Mouse (Mus musculus) megakaryocyte-erythroid progenitor cell, adult 5-6 weeks (primary cell): ENCODE data around the gene Zfp799. TPM values are rescaled to one million over a fixed set of nuclear protein-coding genes. Genes with fewer than 3 reads are reported as not detected.

Experiments
- ATAC-seq: replicated peaks from 2 replicates; pipeline ENCODE4 v1.8.0; 2016; ENCODE audit warnings: mild to moderate bottlenecking, inconsistent platforms; ENCODE audit not compliant: severe bottlenecking, poor library complexity, low FRiP score, low TSS enrichment
- total RNA-seq, 2 experiments: library from RNA; stranded (forward) in 1 of 2; stranded (reverse) in 1 of 2; fragments of 200-1000, 215-1000 nt in 1 of 2; fragments of >200 nt in 1 of 2; fragmentation: Nextera tagmentation in 1 of 2; gene quantifications; 2 replicates each; pipeline ENCODE4 v1.2.3; 2014 to 2017

Zfp799 gene
- 3.6 and 4.4 TPM in 2 replicates for total RNA-seq (2014; fragmentation: Nextera tagmentation)
- 1.5 and 6.1 TPM in 2 replicates for total RNA-seq (2017)

GRCm38 (mm10) chr17:32829540-32830417, at the start of gene Zfp799:
TSS of gene Zfp799 (minus strand) at chr17:32830261.
- ATAC-seq: peak; percentile 100

GRCm38 (mm10) chr17:32878773-32879172, 48.7 kb upstream of the Zfp799 start:
- ATAC-seq: no peak

GRCm38 (mm10) chr17:32877471-32878171, 47.6 kb upstream of the Zfp799 start:
- ATAC-seq: no peak

GRCm38 (mm10) chr17:32872696-32873095, 42.6 kb upstream of the Zfp799 start:
- no peak for ATAC-seq

GRCm38 (mm10) chr17:32872091-32872490, 42.0 kb upstream of the Zfp799 start:
- no peak for ATAC-seq

GRCm38 (mm10) chr17:32871483-32871882, 41.4 kb upstream of the Zfp799 start:
- no peak for ATAC-seq

GRCm38 (mm10) chr17:32867266-32867665, 37.2 kb upstream of the Zfp799 start:
- peak; percentile 70 for ATAC-seq

GRCm38 (mm10) chr17:32856713-32857112, 26.7 kb upstream of the Zfp799 start:
- 0 out of 2 replicates have a peak, but pooled peaks have one; percentile 70 for ATAC-seq

GRCm38 (mm10) chr17:32851581-32851980, 21.5 kb upstream of the Zfp799 start:
- ATAC-seq: no peak

- ATAC-seq: no peak
These were observed 11.3 kb upstream of the Zfp799 start for GRCm38 (mm10) chr17:32841388-32841787.

GRCm38 (mm10) chr17:32839083-32839802, 9.2 kb upstream of the Zfp799 start:
- no peak for ATAC-seq

GRCm38 (mm10) chr17:32830418-32830782, 339 bp upstream of the Zfp799 start:
- no peak for ATAC-seq

- no peak for ATAC-seq
These were observed 13.8 kb downstream of the Zfp799 start for GRCm38 (mm10) chr17:32816074-32816784.

- no peak for ATAC-seq
These were observed 15.9 kb downstream of the Zfp799 start for GRCm38 (mm10) chr17:32814136-32814535.

- no peak for ATAC-seq
These were observed 19.4 kb downstream of the Zfp799 start for GRCm38 (mm10) chr17:32810648-32811047.

GRCm38 (mm10) chr17:32809544-32810374, 20.3 kb downstream of the Zfp799 start, which contains the start of gene Zfp811:
TSS of gene Zfp811 (minus strand) at chr17:32809931.
- ATAC-seq: no peak

- no peak for ATAC-seq
These were observed 21.1 kb downstream of the Zfp799 start for GRCm38 (mm10) chr17:32808921-32809320.

GRCm38 (mm10) chr17:32789244-32789643, 40.8 kb downstream of the Zfp799 start:
- ATAC-seq: no peak
